Mouse (Mus musculus) cerebellum, postnatal 10 days (tissue): Measurements from ENCODE around the gene Tmem9.

Experiments used
- DNase-seq, 2 experiments: peaks; one replicate each; pipeline ENCODE4 v3.0.0; 2021; ENCODE audit warnings: mixed read lengths in 2 of 2

The Tmem9 gene

GRCm38 (mm10) chr1:136032961-136033360 is 25.0 kb downstream of the Tmem9 start:
- DNase-seq = no peak

DNA sequence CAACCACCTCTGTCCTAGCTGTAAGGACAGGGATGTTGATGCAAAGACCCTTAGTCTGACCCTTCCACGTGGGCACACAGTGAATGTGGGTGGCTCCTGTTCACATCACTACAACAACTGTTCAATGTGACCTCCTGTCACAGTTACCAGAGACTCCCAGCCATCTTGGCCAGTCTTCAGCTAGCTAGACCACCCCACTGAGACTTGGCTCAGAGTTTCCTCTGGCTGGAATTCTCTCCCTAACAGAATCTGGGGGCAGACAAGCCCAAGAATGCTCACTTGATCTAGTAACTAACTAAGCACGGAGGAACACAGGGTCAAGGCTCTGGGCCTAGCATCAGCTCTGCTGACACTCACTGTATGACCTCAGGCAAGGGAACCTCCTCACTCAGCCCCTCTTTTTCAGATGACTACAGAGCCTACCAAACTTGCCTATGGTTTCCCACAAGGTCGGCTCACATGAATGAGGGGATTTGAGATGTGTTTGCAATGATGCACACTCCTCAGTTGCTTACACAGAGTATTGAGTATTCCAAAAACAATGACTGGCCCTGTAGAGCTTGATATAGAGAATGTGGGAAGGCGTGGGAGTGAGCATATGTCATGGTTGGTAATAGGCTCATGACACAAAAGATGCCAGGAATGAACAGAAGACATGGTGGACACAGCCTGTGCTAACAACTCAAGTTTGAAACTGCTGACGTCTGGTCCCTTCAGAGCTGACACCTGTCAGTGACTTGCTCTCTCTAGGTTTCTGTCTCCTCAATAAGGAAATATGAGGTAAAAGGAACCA is 31.0 kb downstream of the Tmem9 start:
- peak; percentile 77 to 82 for DNase-seq

- DNase-seq = no peak
Measured at GRCm38 (mm10) chr1:136040452-136040851, 32.5 kb downstream of the Tmem9 start.

- peak; percentile 52 to 57 for DNase-seq
Measured at GRCm38 (mm10) chr1:136040874-136041273, 32.9 kb downstream of the Tmem9 start.

- DNase-seq = peak; percentile 85 to 88
Measured at GRCm38 (mm10) chr1:136045774-136046173, 37.8 kb downstream of the Tmem9 start.

- peak; percentile 56 to 63 for DNase-seq
Measured at GRCm38 (mm10) chr1:136047432-136047831, 39.5 kb downstream of the Tmem9 start.

- DNase-seq = no peak
Measured at GRCm38 (mm10) chr1:136047894-136048293, 39.9 kb downstream of the Tmem9 start.

DNA sequence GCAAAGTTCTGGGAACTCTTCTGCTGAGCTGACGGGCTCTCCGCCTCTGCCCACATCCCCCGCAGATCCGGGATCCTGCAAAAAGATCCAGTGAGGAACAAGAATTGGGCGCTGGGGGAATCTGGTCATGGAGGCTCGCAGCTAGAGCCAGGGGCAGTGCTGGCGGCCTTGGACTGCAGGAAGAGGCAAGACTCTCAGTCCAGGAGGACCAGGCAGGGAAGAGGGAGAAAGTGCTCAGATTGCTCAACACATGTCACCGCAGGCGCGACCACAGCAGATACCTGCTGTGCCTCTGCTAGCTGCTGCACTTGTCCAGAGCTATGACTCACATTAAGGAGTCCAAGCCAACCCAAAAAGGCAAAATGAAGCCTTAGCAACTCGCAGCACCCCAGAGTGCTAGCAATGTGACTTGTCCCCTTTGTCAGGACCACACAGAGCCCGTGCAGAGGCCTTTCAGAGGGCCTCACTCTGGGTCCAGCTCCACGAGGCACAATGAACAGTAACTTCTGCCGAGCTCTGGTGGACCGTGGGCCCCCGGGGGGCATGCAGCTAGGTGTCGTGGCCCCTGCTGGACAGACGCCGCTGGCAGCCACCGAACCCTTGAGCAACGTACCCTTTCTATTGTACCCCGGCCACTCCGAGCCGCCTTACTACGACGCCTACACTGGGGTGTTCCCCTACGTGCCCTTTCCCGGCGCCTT is 42.5 kb downstream of the Tmem9 start, which contains the start of gene Ascl5:
Ascl5 (plus strand) TSS at position 493 of the 701 bp plus-strand sequence.
- no peak for DNase-seq

DNA sequence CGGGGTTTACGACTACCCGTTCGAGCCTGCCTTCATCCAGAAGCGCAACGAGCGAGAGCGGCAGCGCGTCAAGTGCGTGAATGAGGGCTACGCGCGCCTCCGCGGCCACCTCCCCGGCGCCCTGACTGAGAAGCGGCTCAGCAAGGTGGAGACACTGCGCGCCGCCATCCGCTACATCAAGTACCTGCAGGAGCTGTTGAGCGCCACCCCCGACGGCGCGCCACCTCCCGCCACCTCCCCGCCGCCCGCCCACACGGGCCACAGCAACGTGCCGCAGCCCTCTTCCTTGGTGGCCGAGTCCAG is 43.0 kb downstream of the Tmem9 start:
- DNase-seq = peak; percentile 48 to 52

GRCm38 (mm10) chr1:136051465-136051864 is 43.5 kb downstream of the Tmem9 start:
- DNase-seq = peak; percentile 92 to 95

DNA sequence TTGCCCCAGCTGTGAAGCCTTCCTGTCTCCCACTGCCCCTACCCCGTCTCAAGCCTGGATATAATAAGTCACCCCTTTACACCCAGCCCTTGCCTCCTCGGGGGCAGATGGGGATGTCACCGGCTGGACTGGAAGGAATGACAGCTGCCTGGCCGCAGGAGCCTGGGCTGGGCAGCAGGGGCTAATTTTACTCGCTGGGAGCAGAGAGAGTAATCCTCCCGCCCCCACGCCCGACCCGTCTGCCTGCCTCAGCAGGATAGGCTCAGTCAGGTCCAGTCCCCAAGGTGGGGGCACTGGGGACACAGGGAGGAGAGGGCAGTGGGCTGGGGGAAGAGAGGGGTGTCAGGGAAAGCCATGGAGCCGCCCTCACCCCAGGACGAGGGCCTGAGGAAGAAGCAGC is 44.6 kb downstream of the Tmem9 start, which contains the start of gene Cacna1s:
Cacna1s (plus strand) TSS at position 204 of the 400 bp plus-strand sequence.
- peak; percentile 36 to 64 for DNase-seq

DNA sequence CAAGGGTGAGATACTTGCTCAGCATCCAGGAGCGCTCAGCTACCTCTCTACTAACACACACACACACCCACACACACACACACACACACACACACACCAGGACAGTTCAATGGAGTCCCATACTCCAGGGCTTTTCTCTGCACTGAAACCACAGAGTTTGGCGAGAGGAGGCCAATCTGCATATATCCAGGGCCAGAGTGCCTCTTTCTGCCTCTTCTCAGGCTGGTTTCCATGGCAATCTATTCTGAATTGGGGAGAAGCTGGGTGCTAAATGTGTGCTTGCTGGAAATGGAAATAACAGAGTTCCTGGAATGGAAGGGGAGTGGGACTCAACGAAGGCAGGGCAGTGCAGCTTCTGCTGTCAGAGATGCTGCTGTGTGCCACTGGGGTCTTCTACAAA is 47.8 kb downstream of the Tmem9 start:
- DNase-seq = no peak

DNA sequence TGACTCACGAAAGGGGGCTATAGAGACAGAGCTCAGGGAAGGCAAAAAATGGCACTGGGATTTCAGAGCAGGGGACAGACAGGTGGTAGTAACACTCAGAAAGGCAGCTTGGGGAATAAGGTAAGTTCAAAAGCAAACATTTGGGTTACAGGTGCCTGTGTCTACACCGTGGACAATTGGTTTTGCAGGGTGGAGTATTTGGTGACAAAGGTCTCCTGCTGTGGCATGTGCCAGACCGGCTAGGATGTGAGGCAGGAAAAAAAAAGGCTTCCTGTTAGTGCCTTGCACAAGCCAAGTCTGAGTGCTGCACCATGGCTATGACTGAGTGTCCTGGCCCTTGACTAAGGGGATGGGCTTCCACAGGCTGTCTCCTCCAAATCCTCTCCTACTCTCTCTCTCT is 50.6 kb downstream of the Tmem9 start:
- DNase-seq = no peak

DNA sequence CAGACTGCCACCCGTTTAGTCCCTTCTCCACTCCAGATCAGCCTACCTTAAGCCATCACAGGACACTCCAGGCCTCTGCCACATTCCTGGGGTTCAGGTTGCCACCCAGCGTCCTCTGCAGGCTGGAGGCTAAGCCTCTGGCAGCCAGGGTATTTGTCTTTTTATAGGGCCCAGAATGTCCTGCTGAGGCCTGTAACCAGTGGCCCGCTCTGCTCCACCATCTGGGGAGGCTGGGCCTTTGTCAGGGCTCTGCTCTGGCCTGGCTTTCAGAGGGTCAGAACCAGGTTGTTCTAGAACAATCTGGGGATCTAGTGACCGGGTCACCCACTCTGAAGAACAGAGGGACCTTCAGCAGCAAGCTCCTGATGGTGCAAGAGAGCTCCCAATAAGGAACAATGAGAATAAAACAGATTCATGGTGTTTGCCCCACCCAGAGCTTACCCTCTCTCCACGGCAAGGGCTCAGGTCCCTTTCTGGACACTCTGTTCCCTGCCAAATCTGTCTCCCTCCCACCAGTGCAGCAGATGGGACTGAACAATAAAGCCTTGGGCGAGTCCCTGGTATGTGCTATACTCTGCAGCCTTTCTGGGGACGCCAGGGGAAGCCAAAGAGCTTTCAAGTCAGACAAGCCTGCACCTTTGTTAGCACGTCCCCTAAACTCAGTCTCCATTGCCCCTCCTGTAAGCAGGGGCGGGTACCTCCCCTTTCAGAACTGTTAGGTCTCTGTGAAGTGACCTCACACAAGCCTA is 53.3 kb downstream of the Tmem9 start:
- peak; percentile 94 to 95 for DNase-seq

GRCm38 (mm10) chr1:136061790-136062141 is 53.8 kb downstream of the Tmem9 start:
- DNase-seq = no peak

- DNase-seq = peak in 1 of 2 experiments; percentile 32
Measured at GRCm38 (mm10) chr1:136063991-136064390, 56.0 kb downstream of the Tmem9 start.

DNA sequence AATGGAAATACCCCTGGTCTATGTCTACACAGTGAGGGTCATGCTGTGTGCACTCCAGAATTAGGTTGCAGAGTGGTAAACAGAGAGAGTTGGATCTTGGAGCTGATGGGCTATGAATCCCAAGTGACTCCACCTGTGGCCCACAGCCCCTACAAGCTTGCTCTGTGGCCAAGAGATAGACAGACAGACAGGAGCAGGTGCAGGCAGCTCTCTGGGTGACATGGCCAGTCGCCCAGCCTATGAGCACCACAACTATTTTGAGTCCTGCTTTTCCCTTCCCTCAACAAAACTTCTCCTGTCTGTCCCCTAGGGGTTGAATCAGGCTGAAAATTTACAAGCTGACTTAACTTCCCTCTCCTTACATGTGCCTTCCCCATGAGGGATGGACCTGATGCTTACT is 58.7 kb downstream of the Tmem9 start:
- DNase-seq = no peak

DNA sequence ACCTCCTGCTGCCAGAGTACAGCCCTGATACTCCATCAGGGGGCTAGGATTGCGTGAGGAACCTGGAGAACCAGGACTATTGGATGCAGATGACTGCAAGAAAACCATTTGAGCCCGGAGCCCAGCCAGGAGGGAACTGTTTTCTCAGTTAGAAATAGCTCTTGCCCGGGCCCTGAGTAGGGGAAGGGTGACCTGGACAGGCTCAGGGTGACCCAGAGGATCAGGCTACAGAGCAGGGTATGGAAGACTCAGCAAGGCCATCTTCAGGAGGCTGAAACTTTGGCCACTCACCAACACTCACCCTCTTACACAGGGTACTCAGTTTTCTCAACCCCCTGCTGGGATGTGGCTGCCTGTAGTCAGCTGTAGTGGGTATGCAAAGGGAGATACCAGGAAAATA is 59.6 kb downstream of the Tmem9 start:
- DNase-seq = no peak

- DNase-seq = peak; percentile 78 to 80
Measured at GRCm38 (mm10) chr1:136076086-136076485, 68.1 kb downstream of the Tmem9 start.

DNA sequence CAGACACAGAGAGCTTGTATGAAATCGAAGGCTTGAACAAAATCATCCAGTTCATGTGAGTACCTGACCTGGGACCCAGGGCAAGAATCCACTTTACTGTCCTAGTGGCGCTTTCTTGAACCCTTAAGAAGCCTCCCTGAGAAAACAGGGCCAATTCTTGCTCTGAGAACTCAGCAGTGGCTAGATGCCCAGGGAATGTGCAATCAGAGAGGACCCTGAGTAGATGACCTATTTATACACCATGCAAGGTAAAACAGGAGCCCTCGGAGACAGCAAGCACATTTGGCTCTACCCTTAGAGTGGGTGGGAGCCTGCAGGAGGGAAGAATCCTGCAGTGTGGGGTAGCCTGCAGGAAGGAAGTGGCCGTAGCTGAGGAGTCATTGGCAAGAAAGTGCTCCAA is 69.7 kb downstream of the Tmem9 start:
- peak in 1 of 2 experiments; percentile 33 for DNase-seq

- no peak for DNase-seq
Measured at GRCm38 (mm10) chr1:136081161-136081560, 73.2 kb downstream of the Tmem9 start.
